Mouse (Mus musculus) limb, embryonic 10.5 days (tissue): ENCODE measurements around the gene Cd164l2. TPM values are rescaled to one million over a fixed set of nuclear protein-coding genes. Genes with fewer than 3 reads are reported as not detected.

Experiments used
- DNase-seq: peaks from one replicate; pipeline ENCODE4 v3.0.0-alpha.2; 2017; ENCODE audit warnings: low spot score
- H3K27ac ChIP-seq: fragments of 300-500 bp; sonication (generic); 2 replicates; pipeline ENCODE4 v1.5.1; 2016; ENCODE audit warnings: mild to moderate bottlenecking
- H3K27me3 ChIP-seq: fragments of 300-500 bp; sonication (generic); 2 replicates; pipeline ENCODE4 v1.6.1; 2016; ENCODE audit warnings: low read depth, mild to moderate bottlenecking; ENCODE audit not compliant: poor library complexity, severe bottlenecking
- H3K36me3 ChIP-seq: fragments of 300-500 bp; sonication (generic); 2 replicates; pipeline ENCODE4 v1.6.1; 2016; ENCODE audit warnings: mild to moderate bottlenecking, moderate library complexity
- H3K4me1 ChIP-seq: fragments of 300-500 bp; sonication (generic); 2 replicates; pipeline ENCODE4 v1.6.1; 2016
- H3K4me3 ChIP-seq: fragments of 300-500 bp; sonication (generic); 2 replicates; pipeline ENCODE4 v1.5.1; 2016; ENCODE audit warnings: mild to moderate bottlenecking, moderate library complexity
- H3K9me3 ChIP-seq: fragments of 300-500 bp; sonication (generic); replicated peaks from 2 replicates; pipeline ENCODE4 v1.6.1; 2016; ENCODE audit warnings: mild to moderate bottlenecking
- WGBS: fragments of 180-500 bp; shearing (Covaris S2); methylation state at CpG from one replicate; pipeline ENCODE4 v1.1.7; 2016; 5-methylcytosine and 5-hydroxymethylcytosine counted together
- polyA plus RNA-seq: library from polyadenylated mRNA; unstranded; fragments of >200 nt; fragmentation: Nextera tagmentation; extraction: Ambion mirVana; gene quantifications from 2 replicates; pipeline ENCODE4 v1.2.1, GENCODE M21; 2016

Gene Cd164l2
- polyA plus RNA-seq, 1 experiment from 2014 or later = 4.1 TPM

DNA sequence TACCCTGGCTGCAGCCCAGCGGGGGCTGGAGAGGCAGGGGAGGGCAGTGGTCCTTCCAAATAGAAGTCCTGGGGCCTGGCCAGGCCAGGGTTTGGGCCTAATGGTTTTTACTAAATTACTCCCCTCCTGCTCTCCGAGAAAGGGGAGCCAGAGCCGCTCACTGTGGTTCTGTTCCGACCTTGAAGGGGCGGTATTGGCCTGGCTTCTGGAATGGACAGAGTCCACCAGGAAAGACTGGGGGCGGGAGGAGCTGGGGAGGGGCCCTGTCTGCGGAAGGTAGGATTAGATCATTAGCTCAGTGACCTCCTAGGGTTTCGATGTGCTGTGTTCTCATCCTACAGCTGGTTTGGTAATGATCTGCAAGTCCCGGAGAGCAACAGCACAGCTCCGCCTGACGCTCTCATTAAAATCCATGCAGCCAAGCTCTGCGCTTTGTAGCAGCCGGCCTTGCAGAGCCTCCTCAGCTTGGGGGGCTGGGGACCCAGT is 14.1 kb upstream of the Cd164l2 start:
- peak; percentile 56 for DNase-seq
- WGBS = 11% methylated on average over 13 of the region's 13 CpGs
- Histone ChIP-seq H3K4me3 (peak overlapping the region; percentile 18), H3K4me1 (peaks cover 65% of the 10 kb centered on the region), H3K27me3 (no peaks in the 10 kb centered on the region), H3K27ac (peak overlapping the region; percentile 87), H3K36me3 (peaks cover 41% of the 10 kb centered on the region), H3K9me3 (no peaks in the 10 kb centered on the region)

DNA sequence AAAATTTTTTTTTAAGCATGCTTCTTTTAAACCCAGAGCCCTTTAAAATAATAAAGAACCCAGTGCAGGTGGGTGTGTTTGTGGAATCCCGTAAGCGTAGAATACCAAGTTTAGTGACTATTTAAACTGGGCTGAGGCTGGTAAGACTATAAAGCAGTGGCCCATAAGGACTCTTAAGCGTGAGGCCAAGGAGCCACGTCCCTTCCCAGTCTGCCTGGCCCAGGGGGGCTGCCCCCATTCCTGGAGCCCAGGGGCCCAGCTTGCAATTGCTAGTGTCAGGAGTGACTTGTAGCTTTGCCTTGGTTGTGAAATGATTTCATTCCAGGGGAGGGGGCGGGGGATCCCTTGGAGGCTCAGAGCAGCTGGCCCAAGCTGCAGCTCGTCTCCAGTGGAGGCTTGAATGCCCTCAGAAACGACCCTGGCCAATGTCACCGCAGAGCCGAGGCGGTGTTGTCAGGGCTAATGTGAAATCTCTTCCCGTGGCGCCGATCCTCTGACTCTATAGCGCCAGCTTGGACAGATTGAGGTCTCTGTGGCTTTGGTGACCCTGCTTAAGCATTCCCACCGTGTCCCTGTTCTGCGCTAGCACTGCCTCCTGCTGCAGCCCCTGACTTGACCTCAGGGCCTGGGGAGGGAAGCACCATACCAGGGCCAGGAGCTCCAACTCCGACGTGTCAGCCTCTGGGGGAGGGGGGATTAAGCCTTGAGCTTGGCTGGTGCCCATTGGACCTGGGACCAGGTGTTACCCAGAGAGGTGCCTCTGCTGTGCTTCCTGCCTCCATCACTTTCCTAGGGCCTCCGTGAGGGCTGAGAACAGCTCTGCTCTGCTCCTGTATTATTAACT is 13.4 kb upstream of the Cd164l2 start:
- peaks cover 34% of the 10 kb centered on the region for H3K36me3 ChIP-seq
- H3K27me3 ChIP-seq = no peaks in the 10 kb centered on the region
- peaks cover 72% of the 10 kb centered on the region for H3K4me1 ChIP-seq
- peak overlapping the region; percentile 18 for H3K4me3 ChIP-seq
- DNase-seq = peak; percentile 66
- peak overlapping the region; percentile 87 for H3K27ac ChIP-seq
- 11% methylated on average over 19 of the region's 19 CpGs for WGBS
- H3K9me3 ChIP-seq = no peaks in the 10 kb centered on the region

DNA sequence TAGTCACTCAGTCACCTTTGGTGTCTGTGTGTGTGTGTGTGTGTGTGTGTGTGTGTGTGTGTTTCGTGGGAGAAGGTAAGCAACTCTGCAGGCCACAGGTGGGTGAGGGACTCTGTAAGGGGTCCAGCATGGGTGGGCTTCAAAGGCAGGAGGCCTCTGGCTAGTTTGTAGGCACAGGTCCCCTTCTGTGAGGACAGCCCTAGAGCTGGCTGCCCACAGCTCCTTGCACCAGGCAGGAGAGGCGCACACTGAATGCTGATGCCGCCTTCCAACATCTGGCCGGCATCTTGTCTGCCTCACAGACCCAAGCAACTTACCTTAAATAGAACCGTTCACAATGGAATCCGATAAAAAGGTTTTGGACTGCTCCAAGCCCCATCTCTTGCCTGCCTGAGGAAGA is 12.2 kb upstream of the Cd164l2 start:
- peak; percentile 43 for DNase-seq
- Histone ChIP-seq H3K9me3 (no peaks in the 10 kb centered on the region), H3K27ac (peak overlapping the region; percentile 78), H3K36me3 (peaks cover 22% of the 10 kb centered on the region), H3K4me3 (peak overlapping the region; percentile 16; the same call in 1 of the 2 replicates), H3K4me1 (peaks cover 82% of the 10 kb centered on the region), H3K27me3 (no peaks in the 10 kb centered on the region)
- WGBS = 56% methylated on average over 6 of the region's 6 CpGs

DNA sequence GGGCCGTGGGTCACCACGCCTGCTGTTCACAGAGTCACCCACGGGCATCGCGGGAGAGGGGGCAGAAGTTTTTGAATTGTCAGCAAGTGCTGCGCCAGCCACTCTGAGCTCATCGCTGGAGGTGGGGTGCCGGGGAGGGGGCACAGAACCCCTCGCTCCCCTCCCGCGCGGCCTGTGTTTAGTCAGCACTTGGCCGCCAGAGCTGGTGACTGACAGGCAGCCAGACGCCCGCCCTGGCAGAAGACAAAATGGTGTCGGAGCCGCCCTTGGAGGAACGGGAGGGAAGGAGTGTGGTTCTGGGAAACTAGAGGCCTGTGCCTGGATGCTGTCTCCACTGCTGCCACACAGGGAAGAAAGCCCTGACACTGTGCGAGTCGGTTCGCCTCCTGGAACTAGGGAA is 11.6 kb upstream of the Cd164l2 start:
- Histone ChIP-seq H3K36me3 (peaks cover 16% of the 10 kb centered on the region), H3K4me1 (peaks cover 87% of the 10 kb centered on the region), H3K9me3 (no peaks in the 10 kb centered on the region), H3K4me3 (peak overlapping the region; percentile 16), H3K27ac (peak overlapping the region; percentile 78), H3K27me3 (no peaks in the 10 kb centered on the region)
- 47% methylated on average over 21 of the region's 21 CpGs for WGBS
- peak; percentile 45 for DNase-seq

DNA sequence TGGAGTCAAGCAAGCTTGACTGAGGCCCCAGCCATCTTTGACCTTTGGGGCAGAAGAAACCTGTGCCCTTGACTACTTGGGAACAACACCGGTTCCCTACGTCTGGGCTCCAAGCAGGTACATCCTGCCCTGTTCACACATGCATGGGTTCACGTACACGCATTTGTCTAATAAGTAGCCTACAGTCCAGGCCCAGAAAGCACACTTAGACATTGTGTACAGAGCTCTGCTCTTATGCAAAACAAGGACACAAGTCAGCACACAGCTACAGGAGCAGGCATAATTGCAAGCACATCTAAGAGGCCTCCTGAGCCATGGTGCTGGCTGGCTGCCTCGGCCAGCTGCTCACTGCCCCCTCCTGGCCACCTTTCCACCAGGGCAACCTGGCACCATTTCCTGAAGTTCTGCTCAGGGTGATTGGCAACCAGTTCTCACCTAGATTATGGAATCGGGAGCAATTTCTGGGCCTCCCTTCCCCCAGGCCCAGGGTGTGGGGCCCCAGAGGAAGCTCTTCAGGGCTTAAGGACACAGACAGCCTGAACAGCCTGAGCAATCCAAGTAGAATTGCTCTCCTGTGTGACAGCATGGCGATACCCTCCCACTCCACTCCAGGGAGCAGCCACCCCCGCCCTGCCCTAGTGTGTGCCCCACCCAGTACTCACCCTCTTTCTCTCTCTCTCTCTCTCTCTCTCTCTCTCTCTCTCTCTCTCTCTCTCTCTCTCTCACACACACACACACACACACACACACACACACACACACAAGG is 10.7 kb upstream of the Cd164l2 start:
- Histone ChIP-seq H3K4me1 (peaks cover 81% of the 10 kb centered on the region), H3K4me3 (no peak overlapping the region), H3K36me3 (peaks cover 8% of the 10 kb centered on the region), H3K27me3 (no peaks in the 10 kb centered on the region), H3K27ac (peak overlapping the region; percentile 78), H3K9me3 (no peaks in the 10 kb centered on the region)
- DNase-seq = peak; percentile 70
- 77% methylated on average over 8 of the region's 8 CpGs for WGBS

DNA sequence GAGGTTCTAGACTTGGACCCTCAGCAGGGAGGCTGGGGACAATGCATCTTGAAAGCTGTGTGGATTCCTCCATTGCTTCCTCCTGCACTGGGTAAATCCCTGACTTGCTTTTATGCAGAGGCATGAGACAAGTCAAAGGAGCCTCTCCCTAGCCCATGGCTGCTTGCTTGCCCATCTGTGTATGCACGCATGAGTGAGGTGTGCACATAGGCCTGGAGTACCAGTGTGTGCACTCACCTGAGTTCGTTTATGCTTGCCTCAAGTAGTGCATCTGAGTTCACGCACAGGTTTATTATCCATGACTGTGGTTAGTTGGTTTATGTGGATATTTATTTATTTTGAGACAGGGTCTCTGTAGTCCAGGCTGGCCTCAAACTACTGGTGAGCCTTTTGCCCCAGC is 9.7 kb upstream of the Cd164l2 start:
- Histone ChIP-seq H3K36me3 (no peaks in the 10 kb centered on the region), H3K4me1 (peaks cover 71% of the 10 kb centered on the region), H3K9me3 (no peaks in the 10 kb centered on the region), H3K27me3 (no peaks in the 10 kb centered on the region), H3K4me3 (no peak overlapping the region), H3K27ac (peak overlapping the region; percentile 78; the same call in 1 of the 2 replicates)
- no peak for DNase-seq
- WGBS = 94% methylated on average over 3 of the region's 3 CpGs

DNA sequence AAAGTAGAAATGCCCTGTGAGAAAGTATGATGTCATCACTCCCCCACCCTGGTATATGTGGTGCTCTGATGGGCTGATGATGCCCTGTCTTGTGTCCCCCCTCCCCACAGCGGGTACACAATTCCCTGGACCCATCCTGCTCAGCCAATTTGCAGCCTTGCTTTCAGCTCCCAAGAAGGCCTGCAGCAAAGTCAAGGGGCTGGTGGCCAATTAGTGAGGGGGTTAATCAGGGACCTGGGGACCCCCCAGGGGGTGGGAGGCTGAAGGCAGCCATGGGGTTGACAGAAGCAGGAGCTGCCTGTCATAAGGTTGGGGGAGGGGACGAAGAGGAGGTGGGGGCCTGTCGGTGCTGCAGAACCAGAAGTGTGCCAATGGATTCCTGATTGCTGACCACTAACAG is 8.3 kb upstream of the Cd164l2 start:
- Histone ChIP-seq H3K27ac (no peak overlapping the region), H3K4me3 (no peak overlapping the region), H3K9me3 (no peaks in the 10 kb centered on the region), H3K27me3 (peaks cover 5% of the 10 kb centered on the region), H3K36me3 (no peaks in the 10 kb centered on the region), H3K4me1 (peaks cover 57% of the 10 kb centered on the region)
- DNase-seq = no peak
- 85% methylated on average over 3 of the region's 3 CpGs for WGBS

DNA sequence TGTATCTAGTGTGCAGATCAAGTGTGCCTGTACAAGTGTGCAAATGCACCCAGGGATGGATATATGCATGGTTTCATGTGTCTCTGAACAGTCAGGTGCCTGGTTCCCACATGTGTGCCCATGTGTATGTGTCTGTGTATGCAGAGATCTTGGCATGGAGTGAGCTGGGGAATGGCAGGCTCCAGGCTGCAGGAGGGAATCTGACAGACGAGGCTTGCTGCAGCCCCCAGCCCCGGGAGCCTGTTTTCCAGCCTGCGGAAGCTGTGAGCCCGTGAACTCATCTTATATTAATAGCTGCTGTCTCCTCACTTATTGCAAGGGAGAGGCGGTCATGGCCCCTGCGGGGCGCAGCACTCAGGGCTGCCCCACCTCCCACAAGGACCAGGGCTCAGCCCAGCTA is 7.6 kb upstream of the Cd164l2 start:
- Histone ChIP-seq H3K9me3 (no peaks in the 10 kb centered on the region), H3K36me3 (no peaks in the 10 kb centered on the region), H3K4me1 (peaks cover 52% of the 10 kb centered on the region), H3K27me3 (peaks cover 12% of the 10 kb centered on the region), H3K27ac (peak overlapping the region; percentile 70), H3K4me3 (no peak overlapping the region)
- no peak for DNase-seq
- 49% methylated on average over 7 of the region's 7 CpGs for WGBS

DNA sequence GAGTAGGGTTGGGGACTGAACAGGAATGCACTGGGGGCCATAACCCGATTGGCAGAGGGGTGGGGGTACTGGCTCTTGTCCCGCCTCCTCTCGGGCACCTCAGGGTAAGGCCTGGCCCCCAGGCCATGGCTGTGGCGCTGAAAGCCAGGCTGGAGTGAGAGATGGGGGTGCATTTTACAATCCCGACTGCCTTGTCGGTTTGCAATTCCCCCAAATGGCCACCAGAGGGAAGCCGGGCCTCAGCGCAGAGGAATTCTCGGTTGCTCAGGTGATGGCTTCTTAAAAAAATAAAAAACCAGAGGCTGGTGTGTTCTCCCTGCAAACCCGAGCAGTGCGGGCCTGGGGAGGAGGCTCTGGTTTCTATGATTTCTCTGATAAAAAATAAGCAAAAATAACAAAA is 2.6 kb upstream of the Cd164l2 start:
- H3K4me1 ChIP-seq = peaks cover 40% of the 10 kb centered on the region
- H3K4me3 ChIP-seq = no peak overlapping the region
- no peaks in the 10 kb centered on the region for H3K9me3 ChIP-seq
- peaks cover 55% of the 10 kb centered on the region for H3K27me3 ChIP-seq
- 3% methylated on average over 11 of the region's 11 CpGs for WGBS
- H3K36me3 ChIP-seq = no peaks in the 10 kb centered on the region
- DNase-seq = peak; percentile 72
- no peak overlapping the region for H3K27ac ChIP-seq

DNA sequence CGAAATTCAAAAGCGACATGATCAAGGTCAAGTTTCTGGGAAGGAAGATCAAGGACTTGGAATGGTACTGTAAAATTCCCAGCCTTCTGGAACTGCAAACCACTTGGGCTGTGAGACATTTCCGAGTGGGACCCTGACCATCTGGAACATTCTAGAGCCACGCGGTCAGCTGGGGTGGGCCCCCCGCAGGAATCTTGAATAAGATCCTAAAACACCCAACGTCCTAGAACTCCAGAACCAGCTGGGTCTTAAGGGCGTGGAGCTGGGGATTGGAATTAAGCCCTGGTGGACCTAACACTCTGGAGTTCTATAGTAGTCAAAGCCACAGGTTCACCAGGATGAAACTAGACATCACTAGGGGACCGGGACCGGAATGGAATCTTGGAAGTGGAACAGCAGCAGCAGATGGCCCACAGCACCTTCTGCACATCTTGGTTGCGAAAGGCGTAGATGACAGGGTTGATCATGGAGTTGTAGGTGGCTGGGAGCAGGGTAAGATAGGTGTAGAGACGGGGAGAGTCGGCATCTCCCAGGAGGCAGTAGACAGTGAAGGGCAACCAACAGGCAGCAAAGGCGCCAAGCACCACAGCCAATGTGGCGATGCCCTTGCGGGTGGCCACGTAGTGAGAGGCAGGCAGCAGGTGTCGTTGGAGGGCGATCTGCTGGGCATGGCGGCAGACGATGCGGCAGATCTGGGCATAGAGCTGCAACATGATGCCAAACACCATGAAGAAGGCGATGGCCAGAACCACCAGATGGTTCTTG is 1.7 kb upstream of the Cd164l2 start:
- no peaks in the 10 kb centered on the region for H3K9me3 ChIP-seq
- peaks cover 32% of the 10 kb centered on the region for H3K4me1 ChIP-seq
- no peak for DNase-seq
- no peak overlapping the region for H3K4me3 ChIP-seq
- H3K27me3 ChIP-seq = peaks cover 63% of the 10 kb centered on the region
- no peak overlapping the region for H3K27ac ChIP-seq
- no peaks in the 10 kb centered on the region for H3K36me3 ChIP-seq
- 94% methylated on average over 24 of the region's 24 CpGs for WGBS

DNA sequence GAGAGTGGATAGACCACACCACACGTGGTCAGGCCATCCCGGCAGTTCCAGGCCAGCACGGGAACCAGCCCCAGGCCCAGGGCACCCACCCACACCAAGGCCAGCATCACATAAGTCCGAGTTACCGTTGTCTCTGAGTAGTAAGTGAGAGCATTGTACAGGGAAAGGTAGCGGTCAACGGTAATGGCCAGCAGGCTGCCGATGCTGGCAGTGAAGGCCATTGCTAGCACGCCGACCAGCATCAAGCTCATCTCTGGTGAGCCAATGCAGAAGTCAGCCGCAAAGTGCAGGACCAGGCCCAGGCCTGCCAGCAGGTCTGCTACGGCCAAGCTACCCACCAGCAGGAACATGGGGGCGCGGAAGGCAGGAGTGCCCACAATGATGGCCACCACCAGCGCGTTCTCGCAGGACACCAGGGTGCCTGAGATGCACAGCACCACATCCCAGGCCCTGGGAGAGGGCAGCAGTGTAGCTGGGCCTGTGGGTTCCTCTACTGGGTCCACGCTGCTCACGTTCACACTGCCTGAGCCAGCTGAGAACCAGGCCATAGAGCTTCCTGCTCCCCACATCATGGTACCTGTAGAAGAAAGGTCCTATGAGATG is 1.0 kb upstream of the Cd164l2 start:
- Histone ChIP-seq H3K27me3 (peaks cover 68% of the 10 kb centered on the region), H3K36me3 (no peaks in the 10 kb centered on the region), H3K4me3 (no peak overlapping the region), H3K27ac (no peak overlapping the region), H3K9me3 (no peaks in the 10 kb centered on the region), H3K4me1 (peaks cover 31% of the 10 kb centered on the region)
- no peak for DNase-seq
- WGBS = 93% methylated on average over 19 of the region's 19 CpGs

DNA sequence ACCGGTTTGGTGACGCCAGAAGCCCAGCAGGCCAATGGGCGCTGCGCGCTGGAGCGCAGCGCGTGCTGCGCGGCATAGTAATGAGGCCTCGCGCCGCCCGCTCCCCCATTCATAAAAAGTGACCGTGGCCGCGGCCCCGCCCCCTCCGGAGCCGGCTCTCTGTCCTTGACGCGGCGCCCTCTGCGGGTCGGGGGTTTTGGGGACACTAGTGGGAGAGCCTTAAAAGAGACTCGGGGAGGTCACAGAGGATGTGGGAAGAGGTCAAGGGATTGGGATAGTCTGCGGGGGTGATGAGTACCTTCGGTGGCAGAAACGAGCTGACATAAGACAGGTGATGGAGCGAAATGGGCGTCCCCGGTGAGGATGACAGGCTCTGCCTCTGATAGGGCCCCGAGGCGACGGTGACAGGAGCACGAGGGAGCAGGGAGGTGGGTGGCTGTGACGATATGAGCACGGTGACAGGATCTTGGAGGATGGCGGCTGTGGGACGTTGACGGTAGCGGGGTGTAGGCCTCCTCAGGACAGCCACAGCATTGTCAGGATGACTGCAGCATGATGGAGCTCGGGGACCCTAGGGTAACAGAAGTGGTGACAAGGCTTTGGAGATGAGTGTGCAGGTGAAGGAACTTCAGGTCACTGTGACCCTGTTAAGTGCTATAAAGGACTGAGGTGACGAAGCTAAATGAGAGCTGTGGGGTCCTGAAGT is 784 bp downstream of the Cd164l2 start:
- peaks cover 37% of the 10 kb centered on the region for H3K4me1 ChIP-seq
- peak overlapping the region; percentile 74 for H3K27ac ChIP-seq
- peaks cover 68% of the 10 kb centered on the region for H3K27me3 ChIP-seq
- peak overlapping the region; percentile 81 for H3K4me3 ChIP-seq
- H3K9me3 ChIP-seq = no peaks in the 10 kb centered on the region
- H3K36me3 ChIP-seq = no peaks in the 10 kb centered on the region
- WGBS = 1% methylated on average over 44 of the region's 44 CpGs
- DNase-seq = peak; percentile 86
